Mouse (Mus musculus) cerebellum, postnatal 14 days (tissue): ENCODE results near the gene Slc16a8.

ENCODE experiments used
- DNase-seq, 2 experiments: peaks; one replicate each; pipeline ENCODE4 v3.0.0; 2021; ENCODE audit warnings: mixed read lengths in 2 of 2

Gene Slc16a8

GRCm38 (mm10) chr15:79213591-79213990 is 41.0 kb downstream of the Slc16a8 start:
- DNase-seq = no peak

GRCm38 (mm10) chr15:79212750-79213446 is 41.7 kb downstream of the Slc16a8 start:
- no peak for DNase-seq

- DNase-seq = no peak
Measured at GRCm38 (mm10) chr15:79210357-79210756, 44.2 kb downstream of the Slc16a8 start.

- DNase-seq = no peak
Measured at GRCm38 (mm10) chr15:79208758-79209439, 45.7 kb downstream of the Slc16a8 start.

- no peak for DNase-seq
Measured at GRCm38 (mm10) chr15:79208211-79208610, 46.4 kb downstream of the Slc16a8 start.

- DNase-seq = no peak
Measured at GRCm38 (mm10) chr15:79202575-79202974, 52.0 kb downstream of the Slc16a8 start.

- DNase-seq = no peak
Measured at GRCm38 (mm10) chr15:79201491-79202150, 52.9 kb downstream of the Slc16a8 start.
